Mouse (Mus musculus) bone marrow macrophage, adult 2 months (primary cell): ENCODE data around the gene Tubgcp6.

Experiments used
- CTCF ChIP-seq: IDR thresholded peaks from 2 replicates; pipeline ENCODE4 v1.5.1; 2012; ENCODE audit warnings: low read depth, mild to moderate bottlenecking, low read length, moderate library complexity
- POLR2A ChIP-seq: IDR thresholded peaks from 2 replicates; pipeline ENCODE4 v1.6.1; 2012; ENCODE audit warnings: mild to moderate bottlenecking, low read depth, low read length, borderline replicate concordance

DNA sequence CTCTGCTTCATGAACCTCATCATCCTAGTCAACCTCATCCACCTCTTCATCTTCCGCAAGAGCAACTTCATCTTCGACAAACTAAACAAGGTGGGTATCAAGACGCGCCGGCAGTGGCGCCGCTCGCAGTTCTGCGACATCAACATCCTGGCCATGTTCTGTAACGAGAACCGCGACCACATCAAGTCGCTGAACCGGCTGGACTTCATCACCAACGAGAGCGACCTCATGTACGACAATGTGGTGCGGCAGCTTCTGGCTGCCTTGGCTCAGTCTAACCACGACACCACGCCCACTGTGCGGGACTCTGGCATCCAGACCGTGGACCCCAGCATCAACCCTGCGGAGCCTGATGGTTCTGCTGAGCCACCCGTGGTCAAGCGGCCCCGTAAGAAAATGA, 54.7 kb downstream of the Tubgcp6 start:
- TF ChIP-seq CTCF (no peak), POLR2A (no peak)
